Mouse (Mus musculus) thymus, adult 2 months (tissue): ENCODE measurements around the gene Rhbdd3.

Experiments used
- CTCF ChIP-seq: fragments of 200-500 bp; IDR thresholded peaks from 2 replicates; pipeline ENCODE4 v1.5.1; 2012; ENCODE audit warnings: mild to moderate bottlenecking, control low read depth, low read length, moderate library complexity, borderline replicate concordance; ENCODE audit not compliant: control insufficient read depth, poor library complexity, insufficient read depth; ENCODE audit errors: extremely low read depth
- POLR2A ChIP-seq: fragments of 200-500 bp; IDR thresholded peaks from 2 replicates; pipeline ENCODE4 v1.6.1; 2012; ENCODE audit warnings: mild to moderate bottlenecking, low read length, control low read depth, moderate library complexity; ENCODE audit not compliant: control insufficient read depth, poor library complexity, insufficient read depth; ENCODE audit errors: extremely low read depth

DNA sequence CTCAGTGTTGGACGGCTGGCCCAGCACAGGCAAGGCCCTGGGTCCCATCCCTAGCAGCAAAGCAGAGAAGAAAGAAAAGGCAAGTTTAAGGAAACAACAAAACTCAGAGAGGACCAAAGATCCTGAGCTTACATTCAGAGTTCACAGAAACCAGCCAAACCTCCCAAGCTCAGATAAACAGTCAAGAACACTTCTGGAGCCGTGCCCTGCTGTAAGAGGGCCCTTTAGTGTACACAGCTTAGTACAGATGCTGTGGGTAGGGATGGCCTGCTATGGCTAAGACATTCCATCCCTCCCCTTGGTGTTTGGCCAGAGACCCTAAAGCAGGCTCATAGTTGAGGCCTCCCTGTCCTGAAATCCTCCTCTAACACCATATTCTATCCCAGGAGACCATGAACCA is 39.9 kb downstream of the Rhbdd3 start:
- TF ChIP-seq CTCF (no peak), POLR2A (no peak)
